Mouse (Mus musculus) ES-E14 (cell line): Measurements from ENCODE around the gene Efna5. TPM values are rescaled to one million over a fixed set of nuclear protein-coding genes. Genes with fewer than 3 reads are reported as not detected.

Source experiments
- DNase-seq: peaks from one replicate; pipeline ENCODE4 v3.0.0-alpha.2; 2013; ENCODE audit warnings: low read depth, low spot score
- H3K27ac ChIP-seq: 2 replicates; pipeline ENCODE4 v1.5.1; 2012; ENCODE audit warnings: low read depth, mild to moderate bottlenecking, low read length, moderate library complexity, mixed read lengths; ENCODE audit not compliant: poor library complexity, insufficient read depth, severe bottlenecking
- H3K36me3 ChIP-seq: 2 replicates; pipeline ENCODE4 v1.6.1; 2012; ENCODE audit warnings: mild to moderate bottlenecking, low read length, moderate library complexity, mixed read lengths; ENCODE audit not compliant: control insufficient read depth, poor library complexity, insufficient read depth, severe bottlenecking
- H3K4me1 ChIP-seq, 2 experiments: fragments of 150-350 bp in 1 of 2; sonication (generic) in 1 of 2; 2 replicates each; pipeline ENCODE4 v1.6.1; 2012; ENCODE audit warnings: low read length in 2 of 2, mild to moderate bottlenecking in 1 of 2, mixed read lengths in 1 of 2; ENCODE audit not compliant: control insufficient read depth in 2 of 2, insufficient read depth in 2 of 2, poor library complexity in 1 of 2
- H3K4me3 ChIP-seq, 2 experiments: fragments of 150-350 bp in 1 of 2; sonication (generic) in 1 of 2; 2 replicates each; pipeline ENCODE4 v1.5.1; 2012; ENCODE audit warnings: low read length in 2 of 2, low read depth in 1 of 2, mild to moderate bottlenecking in 1 of 2, mixed read lengths in 1 of 2; ENCODE audit not compliant: insufficient read depth in 1 of 2, poor library complexity in 1 of 2, severe bottlenecking in 1 of 2
- H3K9ac ChIP-seq: 2 replicates; pipeline ENCODE4 v1.6.1; 2012; ENCODE audit warnings: low read depth, mild to moderate bottlenecking, low read length, mixed read lengths; ENCODE audit not compliant: poor library complexity, insufficient read depth, severe bottlenecking
- H3K9me3 ChIP-seq: fragments of 150-350 bp; sonication (generic); 2 replicates; pipeline ENCODE4 v1.6.1; 2012; ENCODE audit warnings: low read depth, mild to moderate bottlenecking, low read length; ENCODE audit not compliant: control insufficient read depth, insufficient read depth
- CHD2 ChIP-seq: IDR thresholded peaks from 2 replicates; pipeline ENCODE4 v1.6.1; 2014; ENCODE audit warnings: mild to moderate bottlenecking, low read depth, low read length, inconsistent platforms
- HCFC1 ChIP-seq: IDR thresholded peaks from 2 replicates; pipeline ENCODE4 v1.6.1; 2012; ENCODE audit warnings: low read length, inconsistent platforms, borderline replicate concordance; ENCODE audit not compliant: insufficient read depth
- MAFK ChIP-seq: IDR thresholded peaks from 2 replicates; pipeline ENCODE4 v1.6.1; 2014; ENCODE audit warnings: mild to moderate bottlenecking, low read depth, low read length, inconsistent platforms; ENCODE audit not compliant: insufficient read depth
- ZC3H11A ChIP-seq: IDR thresholded peaks from 2 replicates; pipeline ENCODE4 v1.6.1; 2012; ENCODE audit warnings: low read depth, mild to moderate bottlenecking, inconsistent platforms, low read length, borderline replicate concordance
- ZNF384 ChIP-seq: IDR thresholded peaks from 2 replicates; pipeline ENCODE4 v1.6.1; 2012; ENCODE audit warnings: low read depth, low read length, inconsistent platforms
- in situ Hi-C, 2 experiments: fragments of 600-800 bp; cut with MboI; formaldehyde crosslinking; loops; one replicate each; pipeline ENCODE4 v1.15.1; 2025; ENCODE audit warnings: low sequenced_read_pairs in 2 of 2, inconsistent platforms in 1 of 2; ENCODE audit not compliant: unreplicated experiment in 2 of 2
- total RNA-seq: library from RNA; depleted of rRNA; stranded (reverse); fragments of 300-350 nt; gene quantifications from 2 replicates; pipeline ENCODE4 v1.2.3, GENCODE M21; 2012

The Efna5 gene
- total RNA-seq, 1 experiment, result 3.8 TPM

GRCm38 (mm10) chr17:62766705-62767104 lies 114.4 kb downstream of the Efna5 start:
- Histone ChIP-seq H3K4me1 (no peaks in the 10 kb centered on the region), H3K36me3 (no peaks in the 10 kb centered on the region), H3K9me3 (no peaks in the 10 kb centered on the region), H3K9ac (no peak overlapping the region), H3K27ac (no peak overlapping the region), H3K4me3 (no peak overlapping the region)
- DNase-seq, result no peak
- TF ChIP-seq HCFC1, result no peak
- TF ChIP-seq MAFK, result no peak
- TF ChIP-seq ZNF384, result no peak
- TF ChIP-seq ZC3H11A, result no peak
- no peak for TF ChIP-seq CHD2
- in situ Hi-C loops, result no loop called here

GRCm38 (mm10) chr17:62765165-62765564 lies 116.0 kb downstream of the Efna5 start:
- Histone ChIP-seq H3K9ac (no peak overlapping the region), H3K4me3 (no peak overlapping the region), H3K4me1 (no peaks in the 10 kb centered on the region), H3K36me3 (no peaks in the 10 kb centered on the region), H3K27ac (no peak overlapping the region), H3K9me3 (no peaks in the 10 kb centered on the region)
- in situ Hi-C loops, result no loop called here
- DNase-seq, result no peak
- TF ChIP-seq ZC3H11A (no peak), HCFC1 (no peak), MAFK (no peak), CHD2 (no peak)

GRCm38 (mm10) chr17:62756951-62757350 lies 124.2 kb downstream of the Efna5 start:
- in situ Hi-C loops, result no loop called here
- H3K27ac ChIP-seq, result no peak overlapping the region
- no peaks in the 10 kb centered on the region for H3K36me3 ChIP-seq
- no peaks in the 10 kb centered on the region for H3K9me3 ChIP-seq
- no peak overlapping the region for H3K4me3 ChIP-seq
- no peak overlapping the region for H3K9ac ChIP-seq
- no peak for TF ChIP-seq CHD2
- no peak for TF ChIP-seq ZC3H11A
- no peak for TF ChIP-seq ZNF384
- no peak for TF ChIP-seq MAFK
- TF ChIP-seq HCFC1, result no peak
- H3K4me1 ChIP-seq, result no peaks in the 10 kb centered on the region
- DNase-seq, result no peak

GRCm38 (mm10) chr17:62755635-62756034 lies 125.5 kb downstream of the Efna5 start:
- Histone ChIP-seq H3K36me3 (no peaks in the 10 kb centered on the region), H3K4me3 (no peak overlapping the region), H3K9me3 (no peaks in the 10 kb centered on the region), H3K27ac (no peak overlapping the region), H3K9ac (no peak overlapping the region), H3K4me1 (no peaks in the 10 kb centered on the region)
- TF ChIP-seq MAFK (no peak), ZC3H11A (no peak), HCFC1 (no peak), CHD2 (no peak), ZNF384 (no peak)
- in situ Hi-C loops, result no loop called here
- no peak for DNase-seq

- Histone ChIP-seq H3K9me3 (no peaks in the 10 kb centered on the region), H3K4me1 (no peaks in the 10 kb centered on the region), H3K27ac (no peak overlapping the region), H3K4me3 (no peak overlapping the region), H3K9ac (no peak overlapping the region), H3K36me3 (no peaks in the 10 kb centered on the region)
- DNase-seq, result no peak
- TF ChIP-seq ZNF384, result no peak
- TF ChIP-seq CHD2, result no peak
- no peak for TF ChIP-seq MAFK
- no peak for TF ChIP-seq HCFC1
- no peak for TF ChIP-seq ZC3H11A
- in situ Hi-C loops, result no loop called here
Observed at GRCm38 (mm10) chr17:62754638-62755037, 126.5 kb downstream of the Efna5 start.
